Mouse (Mus musculus) forebrain, embryonic 10.5 days (tissue): Measurements from ENCODE around the gene Tyms. TPM values are rescaled to one million over a fixed set of nuclear protein-coding genes. Genes with fewer than 3 reads are reported as not detected.

Experiments used
- DNase-seq: peaks from one replicate; pipeline ENCODE4 v3.0.0-alpha.2; 2017; ENCODE audit warnings: low spot score; ENCODE audit errors: extremely low spot score
- H3K27ac ChIP-seq: fragments of 300-500 bp; sonication (generic); 2 replicates; pipeline ENCODE4 v1.5.1; 2016; ENCODE audit warnings: mild to moderate bottlenecking
- H3K27me3 ChIP-seq: fragments of 300-500 bp; sonication (generic); 2 replicates; pipeline ENCODE4 v1.6.1; 2016; ENCODE audit warnings: mild to moderate bottlenecking; ENCODE audit not compliant: poor library complexity, severe bottlenecking
- H3K36me3 ChIP-seq: fragments of 300-500 bp; sonication (generic); replicated peaks from 2 replicates; pipeline ENCODE4 v1.6.1; 2016; ENCODE audit warnings: mild to moderate bottlenecking, moderate library complexity
- H3K4me1 ChIP-seq: fragments of 300-500 bp; sonication (generic); 2 replicates; pipeline ENCODE4 v1.6.1; 2016
- H3K4me3 ChIP-seq: fragments of 300-500 bp; sonication (generic); 2 replicates; pipeline ENCODE4 v1.5.1; 2016; ENCODE audit warnings: mild to moderate bottlenecking, moderate library complexity
- H3K9me3 ChIP-seq: fragments of 300-500 bp; sonication (generic); 2 replicates; pipeline ENCODE4 v1.6.1; 2016; ENCODE audit warnings: mild to moderate bottlenecking, moderate library complexity
- WGBS: fragments of 180-500 bp; shearing (Covaris S2); methylation state at CpG from one replicate; pipeline ENCODE4 v1.1.7; 2016; 5-methylcytosine and 5-hydroxymethylcytosine counted together
- polyA plus RNA-seq: library from polyadenylated mRNA; unstranded; fragments of >200 nt; fragmentation: Nextera tagmentation; extraction: Ambion mirVana; gene quantifications from 2 replicates; pipeline ENCODE4 v1.2.1, GENCODE M21; 2016

Gene Tyms
- polyA plus RNA-seq, result 379 and 391 TPM in 2 replicates

DNA sequence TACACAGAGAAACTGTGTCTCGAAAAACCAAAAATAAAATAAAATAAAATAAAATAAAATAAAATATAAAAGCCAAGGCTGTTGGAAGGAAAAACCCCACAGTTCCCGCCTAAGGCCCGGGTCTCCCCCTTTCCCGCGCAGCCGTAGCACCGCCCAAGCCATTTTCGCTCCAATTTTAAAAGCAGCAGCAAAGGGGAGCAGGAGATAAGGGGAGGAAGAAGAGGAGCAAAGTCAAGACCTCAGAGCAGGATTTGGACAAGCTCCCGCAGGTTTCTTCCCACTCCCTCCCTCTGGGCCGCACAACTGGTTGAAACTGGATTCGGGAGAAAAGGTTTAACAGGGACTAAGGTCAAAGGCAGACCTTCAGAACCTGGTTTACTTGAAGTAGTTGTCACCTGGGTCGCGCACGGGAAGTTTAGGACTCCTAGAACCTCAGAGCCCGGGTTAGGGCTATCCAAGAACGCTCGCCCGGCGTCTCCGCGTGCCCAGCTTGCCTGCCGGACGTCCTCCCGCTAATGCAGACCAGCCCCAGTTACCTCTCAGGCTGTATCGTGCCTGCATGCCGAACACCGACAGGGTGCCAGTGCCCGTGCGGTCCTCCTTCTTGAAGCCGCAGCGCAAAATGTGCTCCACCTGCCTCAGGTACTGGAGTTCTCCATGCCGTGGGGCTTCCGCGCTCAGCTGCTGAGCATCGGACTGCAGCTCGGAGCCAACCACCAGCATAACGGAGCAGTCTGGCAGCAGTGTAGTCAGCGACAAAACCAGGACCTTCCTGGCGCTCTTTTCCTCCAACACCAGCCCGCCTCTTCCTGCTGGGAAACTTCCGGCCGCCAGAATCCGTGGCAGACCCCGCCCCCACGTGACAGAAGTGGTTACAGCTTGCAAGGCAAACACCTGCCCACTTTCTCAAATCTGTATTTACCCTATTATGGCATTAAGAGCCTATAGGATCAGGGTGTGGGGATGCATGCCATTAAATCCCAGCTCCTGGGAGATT is at the start of gene Tyms:
Gene Tyms, minus strand, starts transcription at position 793 of the 997 bp plus-strand sequence.
- H3K4me1 ChIP-seq, result peaks cover 18% of the 10 kb centered on the region
- H3K9me3 ChIP-seq, result no peaks in the 10 kb centered on the region
- no peaks in the 10 kb centered on the region for H3K27me3 ChIP-seq
- peak within 1 kb of the TSS; percentile 95 for H3K27ac ChIP-seq
- H3K36me3 ChIP-seq, result peaks cover 39% of the 10 kb centered on the region
- H3K4me3 ChIP-seq, result peak within 1 kb of the TSS; percentile 89
- DNase-seq, result peak; percentile 88
- WGBS, result 1% methylated on average over 45 of the region's 45 CpGs

DNA sequence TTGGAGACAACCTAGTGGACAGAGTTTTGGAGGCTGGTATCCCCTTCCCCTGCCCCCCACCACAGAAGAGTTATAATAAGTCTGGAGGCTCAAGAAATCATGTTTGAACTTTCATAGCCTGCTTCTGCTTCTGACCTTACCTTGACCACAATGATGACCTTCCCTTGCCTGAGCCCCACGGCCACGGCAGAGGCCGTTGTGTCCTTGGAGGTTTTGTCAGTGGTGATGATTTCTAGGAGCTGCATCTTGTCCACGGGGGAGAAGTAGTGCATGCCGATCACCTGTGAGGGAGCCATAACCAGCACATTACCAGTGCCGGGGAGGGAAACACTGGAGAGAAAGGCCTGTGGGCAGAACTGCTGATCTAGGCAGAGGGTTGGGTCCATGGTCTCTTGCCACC is 49.1 kb upstream of the Tyms start:
- whole genome bisulfite sequencing, result 92% methylated on average over 6 of the region's 6 CpGs
- Histone ChIP-seq H3K27me3 (no peaks in the 10 kb centered on the region), H3K4me3 (no peak overlapping the region), H3K9me3 (no peaks in the 10 kb centered on the region), H3K27ac (no peak overlapping the region), H3K36me3 (peaks cover 98% of the 10 kb centered on the region), H3K4me1 (no peaks in the 10 kb centered on the region)
- DNase-seq, result no peak

DNA sequence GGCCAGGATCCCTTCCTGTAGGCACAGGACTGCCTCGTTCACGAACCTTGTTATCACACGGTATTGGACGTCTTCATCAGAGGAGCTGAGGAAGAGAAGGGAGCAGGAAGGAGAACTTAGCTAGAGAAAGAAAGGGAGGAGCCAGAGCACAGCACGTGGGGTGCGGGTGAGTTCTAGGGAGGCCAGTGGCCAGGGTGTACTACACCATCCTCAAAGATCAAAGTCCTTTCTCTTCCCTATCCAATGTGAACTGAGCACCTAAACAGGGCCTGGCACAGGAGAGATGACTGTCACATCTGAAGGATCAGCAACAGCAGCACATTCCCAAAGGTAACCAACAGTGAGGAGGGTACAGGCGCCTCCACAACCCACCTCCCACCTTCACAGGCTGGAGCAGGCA is 46.7 kb upstream of the Tyms start:
- Histone ChIP-seq H3K4me3 (no peak overlapping the region), H3K4me1 (no peaks in the 10 kb centered on the region), H3K27ac (no peak overlapping the region), H3K9me3 (no peaks in the 10 kb centered on the region), H3K36me3 (peaks cover 92% of the 10 kb centered on the region), H3K27me3 (peaks cover 19% of the 10 kb centered on the region)
- WGBS, result 91% methylated on average over 7 of the region's 7 CpGs
- no peak for DNase-seq

DNA sequence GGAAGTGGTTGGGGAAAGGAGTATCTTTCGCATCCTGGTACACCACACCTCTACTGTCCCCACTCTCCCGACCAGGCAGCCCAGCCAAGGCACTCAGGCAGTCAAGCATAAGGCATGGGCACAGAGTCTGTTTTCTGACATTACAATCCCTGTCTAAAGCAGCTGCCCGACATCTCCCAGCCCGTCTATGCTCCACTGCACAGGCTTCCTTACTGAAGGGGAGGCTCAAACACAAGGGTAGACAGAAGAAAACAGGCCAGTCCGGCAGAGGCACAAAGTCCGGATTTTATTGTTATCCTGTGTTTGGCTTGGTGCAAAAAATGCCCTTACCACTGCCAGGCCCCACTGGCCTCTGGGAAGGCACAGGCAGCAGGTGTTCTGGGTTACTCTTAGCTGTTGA is 45.7 kb upstream of the Tyms start:
- 92% methylated on average over 6 of the region's 6 CpGs for WGBS
- DNase-seq, result no peak
- H3K27ac ChIP-seq, result no peak overlapping the region
- H3K9me3 ChIP-seq, result no peaks in the 10 kb centered on the region
- no peak overlapping the region for H3K4me3 ChIP-seq
- H3K4me1 ChIP-seq, result peaks cover 9% of the 10 kb centered on the region
- peaks cover 82% of the 10 kb centered on the region for H3K36me3 ChIP-seq
- peaks cover 28% of the 10 kb centered on the region for H3K27me3 ChIP-seq

DNA sequence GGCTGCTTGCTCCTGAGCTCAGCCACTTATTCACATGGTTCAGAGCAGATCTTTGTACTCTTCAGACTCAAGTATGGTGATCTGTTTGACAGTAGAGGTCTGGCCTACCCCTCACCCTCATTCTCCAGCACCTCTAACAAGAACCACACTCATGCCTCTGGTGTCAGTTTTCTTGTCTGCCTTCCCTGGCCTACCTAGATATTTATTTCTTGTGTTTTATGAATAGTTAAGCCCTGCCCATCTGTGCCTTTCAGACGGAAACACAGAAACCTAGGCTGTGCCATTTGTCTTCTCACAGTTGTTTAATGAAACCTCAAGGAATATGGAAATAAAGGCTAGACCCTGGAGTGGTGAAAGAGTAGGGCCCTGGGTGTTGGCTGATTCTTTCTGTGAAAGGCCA is 44.6 kb upstream of the Tyms start:
- Histone ChIP-seq H3K27me3 (peaks cover 40% of the 10 kb centered on the region), H3K36me3 (peaks cover 71% of the 10 kb centered on the region), H3K27ac (no peak overlapping the region), H3K4me3 (no peak overlapping the region), H3K9me3 (no peaks in the 10 kb centered on the region), H3K4me1 (peaks cover 20% of the 10 kb centered on the region)
- WGBS, result 91% methylated on average over 1 of the region's 1 CpGs
- no peak for DNase-seq

DNA sequence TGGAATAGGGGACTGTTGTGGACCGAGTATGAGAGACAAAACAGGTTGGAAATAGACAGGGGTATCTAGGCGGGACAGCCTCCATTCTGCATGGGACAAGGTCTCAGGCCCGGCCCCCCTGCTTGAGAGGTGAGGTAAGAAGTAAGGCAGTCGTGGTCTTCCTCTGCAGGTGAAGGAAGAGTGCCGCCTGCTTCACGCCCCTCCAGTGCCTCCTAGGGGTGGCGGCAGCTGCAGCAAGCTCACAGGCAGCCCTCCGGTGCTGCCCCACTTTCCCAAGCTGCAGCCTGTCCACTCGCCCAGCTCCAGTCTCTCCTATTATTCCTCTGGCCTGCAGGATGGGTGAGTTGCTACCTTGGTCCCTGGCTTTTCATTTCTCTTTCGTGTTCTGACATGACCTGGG is 42.3 kb upstream of the Tyms start:
- Histone ChIP-seq H3K9me3 (no peaks in the 10 kb centered on the region), H3K27me3 (peaks cover 63% of the 10 kb centered on the region), H3K4me3 (no peak overlapping the region), H3K4me1 (peaks cover 32% of the 10 kb centered on the region), H3K36me3 (peaks cover 48% of the 10 kb centered on the region), H3K27ac (no peak overlapping the region)
- DNase-seq, result no peak
- WGBS, result 24% methylated on average over 10 of the region's 10 CpGs

DNA sequence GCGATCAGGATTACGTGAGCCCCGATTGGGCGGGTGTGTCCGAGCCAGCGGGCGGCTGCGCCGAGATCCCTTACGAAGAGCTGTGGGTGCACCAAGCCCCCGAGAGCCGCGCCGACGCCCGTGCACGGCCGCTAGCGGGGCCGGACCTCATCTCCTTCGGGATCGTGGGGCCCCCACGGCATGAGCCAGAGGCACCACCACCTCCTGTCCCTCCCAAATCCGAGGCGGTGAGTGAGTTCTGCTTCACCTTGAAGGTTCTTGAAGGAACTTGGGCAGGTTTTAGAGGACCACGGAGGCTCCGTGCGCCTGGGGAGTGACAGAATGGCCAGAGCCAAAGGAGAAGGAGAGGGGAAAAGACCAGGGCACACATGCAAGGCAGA is 41.3 kb upstream of the Tyms start:
- Histone ChIP-seq H3K27me3 (peaks cover 73% of the 10 kb centered on the region), H3K36me3 (peaks cover 38% of the 10 kb centered on the region)
- 2% methylated on average over 28 of the region's 28 CpGs for WGBS

DNA sequence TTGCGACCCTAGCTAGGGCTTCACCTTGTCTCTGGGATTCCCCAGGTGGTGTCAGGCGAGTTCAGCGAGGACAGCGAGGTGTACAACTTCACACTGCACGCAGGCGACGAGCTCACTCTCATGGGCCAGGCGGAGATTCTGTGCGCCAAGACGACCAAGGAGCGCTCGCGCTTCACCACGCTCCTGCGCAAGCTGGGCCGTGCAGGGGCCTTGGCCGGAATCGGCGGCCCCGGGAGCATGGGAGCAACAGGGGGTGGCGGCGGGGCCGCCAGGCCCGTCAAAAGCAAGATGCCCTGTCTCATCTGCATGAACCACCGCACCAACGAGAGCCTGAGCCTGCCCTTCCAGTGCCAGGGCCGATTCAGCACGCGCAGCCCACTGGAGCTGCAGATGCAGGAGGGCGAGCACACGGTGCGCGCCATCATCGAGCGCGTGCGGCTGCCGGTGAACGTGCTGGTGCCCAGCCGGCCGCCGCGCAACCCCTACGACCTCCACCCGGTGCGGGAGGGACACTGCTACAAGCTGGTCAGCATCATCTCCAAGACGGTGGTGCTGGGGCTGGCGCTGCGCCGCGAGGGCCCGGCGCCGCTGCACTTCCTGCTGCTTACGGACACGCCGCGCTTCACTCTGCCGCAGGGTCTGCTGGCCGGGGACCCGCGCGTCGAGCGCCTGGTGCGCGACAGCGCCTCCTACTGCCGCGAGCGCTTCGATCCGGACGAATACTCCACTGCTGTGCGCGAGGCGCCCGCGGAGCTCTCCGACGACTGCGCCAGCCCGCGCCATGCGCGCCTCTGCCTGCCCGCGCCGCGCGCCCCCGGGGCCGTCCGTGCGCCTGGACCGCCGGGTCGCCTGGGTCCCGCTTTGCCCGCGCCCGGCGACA is 40.7 kb upstream of the Tyms start:
- H3K4me1 ChIP-seq, result peaks cover 48% of the 10 kb centered on the region
- peaks cover 32% of the 10 kb centered on the region for H3K36me3 ChIP-seq
- peak; percentile 77 for DNase-seq
- under 1% methylated on average over 103 of the region's 103 CpGs for WGBS
- H3K9me3 ChIP-seq, result no peaks in the 10 kb centered on the region
- H3K27ac ChIP-seq, result peak overlapping the region; percentile 82
- H3K27me3 ChIP-seq, result peaks cover 79% of the 10 kb centered on the region
- H3K4me3 ChIP-seq, result peak overlapping the region; percentile 64

More for the DNA sequence above, 41.3 kb upstream of the Tyms start:
- DNase-seq, result no peak
- Histone ChIP-seq H3K9me3 (no peaks in the 10 kb centered on the region), H3K4me3 (peak overlapping the region; percentile 64), H3K27ac (peak overlapping the region; percentile 82), H3K4me1 (peaks cover 42% of the 10 kb centered on the region)

DNA sequence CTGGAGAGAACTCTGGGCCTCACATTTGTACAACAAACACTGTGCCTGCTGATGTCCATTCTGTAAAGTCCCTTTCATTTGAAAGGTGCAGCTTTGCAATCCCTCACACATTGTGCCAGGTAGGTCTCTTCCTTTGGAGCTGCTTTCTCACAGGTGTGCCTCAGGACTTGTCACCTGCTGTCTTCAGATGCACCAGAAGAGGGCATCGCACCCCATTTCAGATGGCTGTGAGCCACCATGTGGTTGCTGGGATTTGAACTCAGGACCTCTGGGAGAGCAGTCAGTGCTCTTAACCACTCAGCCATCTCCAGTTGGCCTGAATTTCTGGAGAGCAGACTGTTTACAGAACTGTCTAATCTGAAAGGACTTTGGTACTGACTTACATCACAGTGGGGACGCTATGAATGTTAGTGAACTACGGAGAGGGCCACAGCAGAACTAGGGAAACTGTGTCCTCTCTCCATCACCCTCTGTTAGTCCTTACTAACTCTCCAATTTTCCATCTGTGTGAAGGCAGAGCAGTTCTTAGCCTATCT is 39.2 kb upstream of the Tyms start:
- Histone ChIP-seq H3K27ac (no peak overlapping the region), H3K4me3 (no peak overlapping the region), H3K27me3 (peaks cover 94% of the 10 kb centered on the region), H3K36me3 (peaks cover 17% of the 10 kb centered on the region), H3K4me1 (peaks cover 61% of the 10 kb centered on the region), H3K9me3 (no peaks in the 10 kb centered on the region)
- no peak for DNase-seq
- 88% methylated on average over 3 of the region's 3 CpGs for WGBS

DNA sequence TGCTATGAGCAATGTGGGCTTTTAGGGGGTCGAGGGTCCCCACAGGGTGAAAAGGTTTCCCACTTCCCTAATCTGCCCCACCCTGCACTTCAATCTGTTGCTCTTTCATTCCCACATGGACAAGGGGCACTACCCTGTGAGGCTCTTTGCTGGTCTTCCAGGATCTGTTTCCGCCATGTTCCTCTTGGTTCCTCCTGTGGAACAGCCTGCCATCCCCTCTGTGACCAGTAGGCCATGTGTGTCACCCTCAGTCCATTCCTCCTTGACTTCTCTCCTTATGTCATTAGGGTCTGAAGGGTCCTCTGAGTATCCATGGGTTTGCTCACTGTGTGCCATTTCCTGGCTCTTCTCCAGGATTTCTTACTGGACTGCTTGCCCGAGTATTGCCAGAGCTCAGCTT is 38.4 kb upstream of the Tyms start:
- no peak for DNase-seq
- peaks cover 9% of the 10 kb centered on the region for H3K36me3 ChIP-seq
- peak overlapping the region; percentile 76 for H3K27ac ChIP-seq
- peaks cover 100% of the 10 kb centered on the region for H3K27me3 ChIP-seq
- H3K4me1 ChIP-seq, result peaks cover 70% of the 10 kb centered on the region
- WGBS, result 69% methylated on average over 3 of the region's 3 CpGs
- 0 out of 2 replicates have a peak overlapping the region, but pooled peaks have one; percentile 37 for H3K4me3 ChIP-seq
- H3K9me3 ChIP-seq, result no peaks in the 10 kb centered on the region

DNA sequence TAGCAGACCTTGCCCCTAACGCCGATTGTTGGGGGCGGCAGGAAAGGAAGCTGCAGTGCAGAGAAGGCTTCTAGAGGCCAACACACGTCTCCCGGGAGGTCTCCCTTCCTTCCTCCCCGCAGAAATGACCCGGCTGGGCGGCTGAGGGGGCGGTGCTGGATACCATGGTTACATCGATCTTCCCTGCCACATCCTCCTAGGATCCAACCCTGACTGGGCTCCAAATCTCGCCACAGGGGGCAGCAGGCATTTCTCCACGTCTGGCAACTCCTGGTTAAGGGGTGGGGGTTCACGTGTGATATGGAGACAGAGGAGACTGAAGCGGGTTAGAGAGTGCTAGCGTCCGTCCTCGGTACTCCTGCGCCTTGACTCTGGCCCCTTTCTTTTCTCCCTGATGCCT is 37.7 kb upstream of the Tyms start:
- H3K27me3 ChIP-seq, result peaks cover 100% of the 10 kb centered on the region
- H3K4me3 ChIP-seq, result peak overlapping the region; percentile 37

DNA sequence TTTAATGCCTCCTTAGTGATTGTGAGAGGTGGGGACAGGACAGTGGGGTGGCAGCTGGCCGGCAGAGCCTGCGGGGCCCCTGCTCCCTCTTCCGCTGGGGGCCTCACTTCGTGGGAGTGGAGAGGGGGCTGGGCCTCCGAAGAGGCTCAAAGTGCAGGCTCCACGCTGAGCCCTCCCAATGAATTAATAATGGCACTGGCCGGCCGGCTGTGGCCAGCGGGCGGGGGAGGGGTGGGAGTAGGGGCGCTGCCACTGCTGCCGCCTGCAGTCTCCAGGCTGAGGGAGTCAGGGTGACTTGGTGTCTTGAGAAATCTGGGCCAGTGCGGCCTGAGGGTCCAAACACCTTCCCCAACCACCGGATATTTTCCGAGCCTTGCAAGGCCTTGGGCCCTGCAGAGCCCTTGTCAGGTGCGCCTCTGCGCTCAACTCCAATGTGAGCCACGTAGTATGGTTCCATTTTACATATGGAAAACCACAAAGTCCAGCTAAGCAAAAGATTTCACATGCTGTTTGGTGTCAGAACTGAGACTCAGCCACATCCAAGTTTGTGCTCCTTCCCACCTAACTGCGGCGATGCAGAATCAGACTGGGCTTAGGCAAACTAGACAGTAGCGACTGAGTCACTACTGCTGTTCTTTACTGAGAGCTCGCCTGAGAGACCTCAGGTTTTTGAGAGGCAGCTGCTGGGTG is 37.1 kb upstream of the Tyms start:
- 3% methylated on average over 22 of the region's 22 CpGs for WGBS
- Histone ChIP-seq H3K4me1 (peaks cover 82% of the 10 kb centered on the region), H3K4me3 (peak overlapping the region; percentile 37), H3K36me3 (no peaks in the 10 kb centered on the region; the same call in 1 of the 2 replicates), H3K27ac (peak overlapping the region; percentile 76), H3K9me3 (no peaks in the 10 kb centered on the region), H3K27me3 (peaks cover 100% of the 10 kb centered on the region)
- DNase-seq, result peak; percentile 53

More for the DNA sequence above, 37.7 kb upstream of the Tyms start:
- Histone ChIP-seq H3K27ac (peak overlapping the region; percentile 76), H3K4me1 (peaks cover 76% of the 10 kb centered on the region), H3K36me3 (peaks cover 2% of the 10 kb centered on the region), H3K9me3 (no peaks in the 10 kb centered on the region)
- WGBS, result 4% methylated on average over 18 of the region's 18 CpGs
- DNase-seq, result peak; percentile 68
